Mouse (Mus musculus) CH12.LX (cell line): ENCODE results near the gene Fam107a.
"Not testable (repeated sequence)": the region's sequence is repeated elsewhere in the genome, so short reads cannot be mapped to it uniquely, and the experiment has no call there.

Experiments
- TBP ChIP-seq: conservative IDR thresholded peaks from 2 replicates; pipeline ENCODE4 v1.6.1; 2011; ENCODE audit warnings: low read depth, low read length, improper control_type of control experiment
- USF2 ChIP-seq: conservative IDR thresholded peaks from 2 replicates; pipeline ENCODE4 v1.6.1; 2011; ENCODE audit warnings: low read depth, low read length, improper control_type of control experiment

DNA sequence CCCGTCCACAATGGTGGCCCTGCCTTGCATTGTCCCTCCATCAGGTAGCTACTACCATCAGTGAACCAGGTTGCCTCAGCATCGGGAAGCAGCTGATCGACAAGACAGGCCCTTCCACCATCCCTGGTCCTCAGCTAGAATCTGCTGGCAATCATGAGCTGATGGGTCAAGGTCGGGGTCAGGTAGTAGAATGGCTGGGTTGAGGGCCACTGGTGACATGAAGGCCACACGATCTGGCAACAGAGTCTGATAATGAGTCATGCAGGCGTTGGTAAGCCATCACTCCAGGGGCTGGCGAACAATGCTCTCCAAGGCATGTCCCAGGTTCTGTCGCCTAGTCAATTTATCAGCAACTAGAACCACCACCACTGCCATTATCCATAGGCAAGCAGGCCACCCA lies 46.5 kb downstream of the Fam107a start:
- TF ChIP-seq USF2, TBP: not testable (repeated sequence)
